Mouse (Mus musculus): ENCODE measurements around the gene Gls2. TPM values are rescaled to one million over a fixed set of nuclear protein-coding genes. Genes with fewer than 3 reads are reported as not detected.

Gls2 gene
- polyA plus RNA-seq (2017; shearing (Covaris generic)), result 0.23 TPM

GRCm38 (mm10) chr10:128194024-128194550 is at the start of gene Gls2:
TSS of gene Gls2 (plus strand) at chr10:128194457.

GRCm38 (mm10) chr10:128179989-128180388 is 14.3 kb upstream of the Gls2 start, which contains the start of gene Rbms2:
TSS of gene Rbms2 (minus strand) at chr10:128180297.

DNA sequence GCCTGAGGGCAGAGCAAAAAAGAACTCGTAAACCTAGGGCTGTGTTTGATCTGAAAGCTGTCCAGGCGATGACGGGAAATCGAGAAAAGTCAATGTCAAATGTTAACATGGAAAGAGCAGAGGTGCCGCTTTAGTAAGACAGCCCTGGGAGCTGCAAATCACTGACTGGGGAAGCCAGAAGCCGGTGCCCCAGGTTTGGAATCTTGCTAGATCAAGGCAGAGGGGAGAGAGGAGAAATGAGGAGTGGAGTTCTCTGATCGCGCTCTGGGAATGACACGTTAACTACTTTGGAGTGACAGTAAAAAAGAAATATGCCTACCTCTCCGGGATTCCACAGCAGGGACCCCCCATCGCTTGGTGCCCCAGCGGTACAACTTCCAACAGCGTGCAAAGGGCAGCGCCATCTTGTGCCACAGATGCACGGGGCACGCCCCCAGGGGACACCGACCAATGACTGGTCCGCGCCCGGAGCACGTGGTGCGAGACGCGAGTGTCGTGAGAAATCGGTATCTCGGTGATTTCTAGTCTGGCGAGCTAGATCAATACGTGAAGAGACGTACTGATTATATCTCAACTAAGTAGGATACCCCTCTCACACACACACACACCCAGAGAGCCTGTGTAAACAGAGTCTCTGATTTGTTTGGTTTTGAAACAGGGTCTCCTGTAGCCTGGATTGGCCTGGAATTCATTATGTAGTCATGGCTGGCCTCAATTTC is 17.3 kb downstream of the Gls2 start, which contains the start of gene Spryd4:
Gene Spryd4 (minus strand): TSS at position 418 of the 719 bp plus-strand sequence.

GRCm38 (mm10) chr10:128225538-128225937 is 31.3 kb downstream of the Gls2 start, which contains the start of gene Mip:
TSS of gene Mip (plus strand) at chr10:128225838.

GRCm38 (mm10) chr10:128231697-128232419 is 37.6 kb downstream of the Gls2 start, which contains the start of gene Timeless:
TSS of gene Timeless (plus strand) at chr10:128232065.

DNA sequence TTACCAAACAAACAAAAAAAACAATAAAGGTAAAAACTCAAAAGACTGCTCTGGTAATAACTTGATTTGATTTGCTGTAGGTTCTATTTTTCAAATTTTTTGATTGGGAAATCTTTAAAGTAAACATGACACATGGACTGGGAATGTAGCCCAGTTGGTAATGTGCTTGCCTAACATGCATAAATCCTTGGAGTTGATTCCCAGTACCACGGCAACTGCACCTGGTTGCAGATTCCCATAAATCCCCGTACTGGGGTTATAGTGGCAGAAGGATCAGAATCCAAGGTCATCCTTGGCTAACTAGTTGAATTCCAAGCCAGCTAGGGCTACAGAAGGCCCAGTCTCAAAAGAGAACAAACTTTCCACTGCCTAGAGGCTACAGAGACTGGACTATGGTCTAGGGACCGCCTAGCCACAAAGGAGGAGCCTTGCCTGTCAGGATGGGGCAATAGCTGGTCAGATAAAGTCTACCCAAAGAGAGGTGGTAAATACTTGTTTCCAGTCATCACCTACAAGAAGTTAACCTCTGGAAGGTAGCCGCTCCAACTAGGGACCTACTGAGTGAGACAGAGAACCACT is 59.5 kb downstream of the Gls2 start, which contains the start of gene Apon:
Gene Apon (plus strand): TSS at position 420 of the 579 bp plus-strand sequence.

Other genes with a start within 250 kb of the Gls2 start
- gene Hsd17b6, start 186.8 kb upstream of the Gls2 start, polyA plus RNA-seq (2017; shearing (Covaris generic)), result not detected
- gene Prim1, start 179.3 kb upstream of the Gls2 start, polyA plus RNA-seq (2017; shearing (Covaris generic)), result 20.3 TPM
- 675 TPM for gene Naca, start 158.9 kb upstream of the Gls2 start, polyA plus RNA-seq (2017; shearing (Covaris generic))
- 94.5 TPM for gene Ptges3, start 135.5 kb upstream of the Gls2 start, polyA plus RNA-seq (2017; shearing (Covaris generic))
- gene Atp5b, start 111.2 kb upstream of the Gls2 start, polyA plus RNA-seq (2017; shearing (Covaris generic)), result 1,218 TPM
- gene Baz2a, start 102.9 kb upstream of the Gls2 start, polyA plus RNA-seq (2017; shearing (Covaris generic)), result 80.6 TPM
- 36.9 TPM for gene Rbms2, start 14.2 kb upstream of the Gls2 start, polyA plus RNA-seq (2017; shearing (Covaris generic))
- 15.9 TPM for gene Spryd4, start 17.4 kb downstream of the Gls2 start, polyA plus RNA-seq (2017; shearing (Covaris generic))
- not detected for gene Mip, start 31.4 kb downstream of the Gls2 start, polyA plus RNA-seq (2017; shearing (Covaris generic))
- 25.1 TPM for gene Timeless, start 37.6 kb downstream of the Gls2 start, polyA plus RNA-seq (2017; shearing (Covaris generic))
- not detected for gene Apon, start 59.6 kb downstream of the Gls2 start, polyA plus RNA-seq (2017; shearing (Covaris generic))
- gene Apof, start 74.2 kb downstream of the Gls2 start, polyA plus RNA-seq (2017; shearing (Covaris generic)), result not detected
- gene Stat2, start 76.1 kb downstream of the Gls2 start, polyA plus RNA-seq (2017; shearing (Covaris generic)), result 100 TPM
- gene Il23a, start 104.3 kb downstream of the Gls2 start, polyA plus RNA-seq (2017; shearing (Covaris generic)), result not detected
- gene Pan2, start 108.9 kb downstream of the Gls2 start, polyA plus RNA-seq (2017; shearing (Covaris generic)), result 45.1 TPM
- 156 TPM for gene Cnpy2, start 128.0 kb downstream of the Gls2 start, polyA plus RNA-seq (2017; shearing (Covaris generic))
- gene Cs, start 143.3 kb downstream of the Gls2 start, polyA plus RNA-seq (2017; shearing (Covaris generic)), result 181 TPM
- 12.2 TPM for gene Coq10a, start 174.5 kb downstream of the Gls2 start, polyA plus RNA-seq (2017; shearing (Covaris generic))
- 2.6 TPM for gene Ankrd52, start 182.7 kb downstream of the Gls2 start, polyA plus RNA-seq (2017; shearing (Covaris generic))
- gene Slc39a5, start 206.8 kb downstream of the Gls2 start, polyA plus RNA-seq (2017; shearing (Covaris generic)), result 0.13 TPM
- 128 TPM for gene Nabp2, start 217.0 kb downstream of the Gls2 start, polyA plus RNA-seq (2017; shearing (Covaris generic))
- 47.8 TPM for gene Rnf41, start 217.2 kb downstream of the Gls2 start, polyA plus RNA-seq (2017; shearing (Covaris generic))

Measured in activated CD4-positive, CD25-positive, alpha-beta regulatory T cell, adult 9 weeks (primary cell).